Mouse (Mus musculus): Measurements from ENCODE around the gene Ninj2.

Ninj2 gene

GRCm38 (mm10) chr6:120094091-120094776 is 1.1 kb downstream of the Ninj2 start:
- DNase-seq (ENCODE audit: low spot score in 2 of 2): no peak

GRCm38 (mm10) chr6:120095096-120095495 is 1.9 kb downstream of the Ninj2 start:
- DNase-seq (ENCODE audit: low spot score in 2 of 2): no peak

- DNase-seq (ENCODE audit: low spot score in 2 of 2): no peak
These were observed 2.4 kb downstream of the Ninj2 start for GRCm38 (mm10) chr6:120095501-120095900.

GRCm38 (mm10) chr6:120099392-120099791 is 6.2 kb downstream of the Ninj2 start:
- DNase-seq (ENCODE audit: low spot score in 2 of 2): no peak

- DNase-seq (ENCODE audit: low spot score in 2 of 2): no peak
These were observed 8.1 kb downstream of the Ninj2 start for GRCm38 (mm10) chr6:120101221-120101620.

- DNase-seq (ENCODE audit: low spot score in 2 of 2): no peak
These were observed 8.8 kb downstream of the Ninj2 start for GRCm38 (mm10) chr6:120101996-120102395.

- no peak for DNase-seq (ENCODE audit: low spot score in 2 of 2)
These were observed 10.0 kb downstream of the Ninj2 start for GRCm38 (mm10) chr6:120103104-120103503.

GRCm38 (mm10) chr6:120105055-120105454 is 11.9 kb downstream of the Ninj2 start:
- DNase-seq (ENCODE audit: low spot score in 2 of 2): no peak

- DNase-seq (ENCODE audit: low spot score in 2 of 2): no peak
These were observed 14.4 kb downstream of the Ninj2 start for GRCm38 (mm10) chr6:120107586-120107985.

GRCm38 (mm10) chr6:120108061-120108460 is 14.9 kb downstream of the Ninj2 start:
- DNase-seq (ENCODE audit: low spot score in 2 of 2): no peak

- peak; percentile 48 to 77 for DNase-seq (ENCODE audit: low spot score in 2 of 2)
These were observed 16.0 kb downstream of the Ninj2 start for GRCm38 (mm10) chr6:120109173-120109572.

GRCm38 (mm10) chr6:120109932-120110331 is 16.8 kb downstream of the Ninj2 start:
- no peak for DNase-seq (ENCODE audit: low spot score in 2 of 2)

GRCm38 (mm10) chr6:120110738-120111409 is 17.7 kb downstream of the Ninj2 start:
- no peak for DNase-seq (ENCODE audit: low spot score in 2 of 2)

GRCm38 (mm10) chr6:120111410-120111783 is 18.2 kb downstream of the Ninj2 start:
- DNase-seq (ENCODE audit: low spot score in 2 of 2): no peak

- DNase-seq (ENCODE audit: low spot score in 2 of 2): peak; percentile 32 to 45
These were observed 19.0 kb downstream of the Ninj2 start for GRCm38 (mm10) chr6:120111984-120112803.

- no peak for DNase-seq (ENCODE audit: low spot score in 2 of 2)
These were observed 20.7 kb downstream of the Ninj2 start for GRCm38 (mm10) chr6:120113856-120114255.

- DNase-seq (ENCODE audit: low spot score in 2 of 2): no peak
These were observed 21.1 kb downstream of the Ninj2 start for GRCm38 (mm10) chr6:120114271-120114670.

- no peak for DNase-seq (ENCODE audit: low spot score in 2 of 2)
These were observed 21.5 kb downstream of the Ninj2 start for GRCm38 (mm10) chr6:120114698-120115097.

- DNase-seq (ENCODE audit: low spot score in 2 of 2): no peak
These were observed 22.3 kb downstream of the Ninj2 start for GRCm38 (mm10) chr6:120115443-120115842.

GRCm38 (mm10) chr6:120119824-120120223 is 26.7 kb downstream of the Ninj2 start:
- DNase-seq (ENCODE audit: low spot score in 2 of 2): no peak

GRCm38 (mm10) chr6:120124688-120125087 is 31.5 kb downstream of the Ninj2 start:
- DNase-seq (ENCODE audit: low spot score in 2 of 2): no peak

GRCm38 (mm10) chr6:120126456-120126855 is 33.3 kb downstream of the Ninj2 start:
- no peak for DNase-seq (ENCODE audit: low spot score in 2 of 2)

GRCm38 (mm10) chr6:120127321-120127720 is 34.2 kb downstream of the Ninj2 start:
- no peak for DNase-seq (ENCODE audit: low spot score in 2 of 2)
